Mouse (Mus musculus): ENCODE measurements around the gene Mrps27.

DNA sequence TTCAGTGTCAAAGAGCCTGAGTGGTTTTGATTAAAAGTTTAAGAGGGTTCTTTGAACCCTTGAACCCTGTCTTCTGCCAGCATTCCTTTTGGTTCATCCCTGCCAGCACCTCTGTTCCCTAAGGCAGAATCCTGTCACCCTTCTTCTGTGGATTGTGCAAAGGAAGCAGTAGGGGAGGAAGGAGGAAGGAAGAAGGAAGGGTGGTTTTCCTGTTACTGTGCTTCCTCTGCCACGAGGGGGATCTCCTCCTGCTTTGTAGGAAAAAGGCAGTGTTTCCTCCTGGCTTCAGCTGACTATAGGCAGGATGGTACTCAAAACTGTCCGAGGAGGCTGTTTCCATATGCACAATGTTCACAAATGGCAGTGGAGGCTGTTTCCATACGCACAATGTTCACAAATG is 50.1 kb downstream of the Mrps27 start:
- TF ChIP-seq CTCF (IDR thresholded peaks at IDR 0.05; ENCODE audit: low read depth, low read length) (no peak), POLR2A (IDR thresholded peaks at IDR 0.05; ENCODE audit: borderline replicate concordance, low read depth, low read length) (no peak)
